Mouse (Mus musculus): ENCODE measurements around the gene Ccr1l1. TPM values are rescaled to one million over a fixed set of nuclear protein-coding genes. Genes with fewer than 3 reads are reported as not detected.

The Ccr1l1 gene
- polyA plus RNA-seq, 1 experiment = not detected

- no peak for TF ChIP-seq CTCF (IDR thresholded peaks at IDR 0.05; ENCODE audit: borderline replicate concordance, insufficient read depth, low read length)
- TF ChIP-seq POLR2A (IDR thresholded peaks at IDR 0.05; ENCODE audit: low read depth, low read length) = no peak
- Histone ChIP-seq H3K4me3 (ENCODE audit: insufficient read depth, low read length) (no peak overlapping the region), H3K27ac (ENCODE audit: insufficient read depth, low read length) (no peak overlapping the region), H3K4me1 (ENCODE audit: control insufficient read depth, insufficient read depth, low read length) (no peaks in the 10 kb centered on the region)
These were observed 37.6 kb downstream of the Ccr1l1 start for GRCm38 (mm10) chr9:123940628-123941027.

- TF ChIP-seq CTCF (IDR thresholded peaks at IDR 0.05; ENCODE audit: borderline replicate concordance, insufficient read depth, low read length) (no peak), POLR2A (IDR thresholded peaks at IDR 0.05; ENCODE audit: low read depth, low read length) (no peak)
- H3K4me3 ChIP-seq (ENCODE audit: insufficient read depth, low read length) = no peak overlapping the region
- H3K4me1 ChIP-seq (ENCODE audit: control insufficient read depth, insufficient read depth, low read length) = no peaks in the 10 kb centered on the region
- H3K27ac ChIP-seq (ENCODE audit: insufficient read depth, low read length) = no peak overlapping the region
These were observed 38.0 kb downstream of the Ccr1l1 start for GRCm38 (mm10) chr9:123940168-123940567.

DNA sequence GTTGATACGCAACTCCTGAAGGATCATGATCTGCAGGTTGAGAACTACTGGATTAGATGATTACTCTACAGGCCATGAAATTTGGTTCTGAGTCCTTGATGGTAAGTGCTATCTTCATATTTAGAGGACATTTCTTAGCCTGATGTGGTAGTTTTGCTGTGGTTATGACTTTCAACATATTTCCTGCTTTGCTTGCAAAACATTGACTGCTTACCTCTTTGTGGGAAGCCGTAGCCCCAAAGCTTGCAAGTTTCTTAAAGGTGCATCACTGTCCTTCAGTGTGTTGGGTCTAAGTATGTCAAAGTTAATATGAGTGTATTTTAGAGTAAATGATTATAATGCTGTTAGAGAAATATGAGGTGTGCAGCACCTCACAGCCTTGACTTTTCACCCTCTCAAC, 40.2 kb downstream of the Ccr1l1 start:
- TF ChIP-seq POLR2A (IDR thresholded peaks at IDR 0.05; ENCODE audit: low read depth, low read length) (no peak), CTCF (IDR thresholded peaks at IDR 0.05; ENCODE audit: borderline replicate concordance, insufficient read depth, low read length) (no peak)
- Histone ChIP-seq H3K27ac (ENCODE audit: insufficient read depth, low read length) (no peak overlapping the region), H3K4me1 (ENCODE audit: control insufficient read depth, insufficient read depth, low read length) (no peaks in the 10 kb centered on the region), H3K4me3 (ENCODE audit: insufficient read depth, low read length) (no peak overlapping the region)

- Histone ChIP-seq H3K4me1 (ENCODE audit: control insufficient read depth, insufficient read depth, low read length) (no peaks in the 10 kb centered on the region), H3K27ac (ENCODE audit: insufficient read depth, low read length) (no peak overlapping the region), H3K4me3 (ENCODE audit: insufficient read depth, low read length) (no peak overlapping the region)
- TF ChIP-seq POLR2A (IDR thresholded peaks at IDR 0.05; ENCODE audit: low read depth, low read length) (no peak), CTCF (IDR thresholded peaks at IDR 0.05; ENCODE audit: borderline replicate concordance, insufficient read depth, low read length) (no peak)
These were observed 41.5 kb downstream of the Ccr1l1 start for GRCm38 (mm10) chr9:123936604-123937280.

GRCm38 (mm10) chr9:123935776-123936175, 42.4 kb downstream of the Ccr1l1 start:
- no peak overlapping the region for H3K27ac ChIP-seq (ENCODE audit: insufficient read depth, low read length)
- TF ChIP-seq POLR2A (IDR thresholded peaks at IDR 0.05; ENCODE audit: low read depth, low read length) (no peak), CTCF (IDR thresholded peaks at IDR 0.05; ENCODE audit: borderline replicate concordance, insufficient read depth, low read length) (no peak)
- H3K4me1 ChIP-seq (ENCODE audit: control insufficient read depth, insufficient read depth, low read length) = no peaks in the 10 kb centered on the region
- no peak overlapping the region for H3K4me3 ChIP-seq (ENCODE audit: insufficient read depth, low read length)

- Histone ChIP-seq H3K4me3 (ENCODE audit: insufficient read depth, low read length) (no peak overlapping the region), H3K4me1 (ENCODE audit: control insufficient read depth, insufficient read depth, low read length) (no peaks in the 10 kb centered on the region), H3K27ac (ENCODE audit: insufficient read depth, low read length) (no peak overlapping the region)
- TF ChIP-seq POLR2A (IDR thresholded peaks at IDR 0.05; ENCODE audit: low read depth, low read length) (no peak), CTCF (IDR thresholded peaks at IDR 0.05; ENCODE audit: borderline replicate concordance, insufficient read depth, low read length) (no peak)
These were observed 42.9 kb downstream of the Ccr1l1 start for GRCm38 (mm10) chr9:123935346-123935745.

DNA sequence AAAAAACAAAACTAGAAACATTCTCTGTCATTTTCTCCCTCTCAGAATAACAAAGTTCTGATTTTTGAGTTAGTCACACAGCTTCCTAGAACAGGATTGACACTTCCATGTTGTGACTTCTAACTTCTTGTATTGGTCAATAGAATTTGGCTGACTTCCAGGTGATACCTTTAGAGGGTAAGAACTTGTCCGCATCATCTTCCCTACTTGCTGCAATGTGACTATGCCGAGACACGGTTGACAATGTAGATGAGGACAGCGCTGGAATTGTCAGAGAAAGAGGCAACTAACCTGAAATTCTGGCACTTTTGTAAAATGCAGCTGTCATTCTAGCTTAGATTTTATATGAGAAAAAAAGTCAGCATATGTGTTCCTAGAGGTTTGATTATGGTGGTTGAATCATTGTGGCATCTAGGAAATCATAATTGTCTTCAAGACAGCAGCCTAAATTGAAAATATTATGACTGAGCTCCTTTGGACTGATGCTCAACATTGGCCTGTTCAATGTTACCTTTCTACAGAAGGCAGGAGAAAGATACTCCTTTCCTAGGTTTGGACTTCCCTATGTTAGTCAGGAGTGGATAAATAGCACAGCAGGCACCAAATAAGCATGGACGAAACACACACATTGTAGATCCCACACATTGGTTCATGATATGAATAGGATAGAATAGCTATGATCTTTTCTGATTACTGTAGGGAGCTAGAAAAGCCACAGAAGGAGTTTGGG, 44.3 kb downstream of the Ccr1l1 start:
- TF ChIP-seq CTCF (IDR thresholded peaks at IDR 0.05; ENCODE audit: borderline replicate concordance, insufficient read depth, low read length) = no peak
- no peak for TF ChIP-seq POLR2A (IDR thresholded peaks at IDR 0.05; ENCODE audit: low read depth, low read length)

GRCm38 (mm10) chr9:123932911-123933675, 45.1 kb downstream of the Ccr1l1 start:
- Histone ChIP-seq H3K4me1 (ENCODE audit: control insufficient read depth, insufficient read depth, low read length) (no peaks in the 10 kb centered on the region; the same call in 1 of the 2 replicates), H3K27ac (ENCODE audit: insufficient read depth, low read length) (no peak overlapping the region)
- TF ChIP-seq CTCF (IDR thresholded peaks at IDR 0.05; ENCODE audit: borderline replicate concordance, insufficient read depth, low read length) (no peak), POLR2A (IDR thresholded peaks at IDR 0.05; ENCODE audit: low read depth, low read length) (no peak)

More for the DNA sequence above, 44.3 kb downstream of the Ccr1l1 start:
- H3K4me1 ChIP-seq (ENCODE audit: control insufficient read depth, insufficient read depth, low read length) = no peaks in the 10 kb centered on the region
- no peak overlapping the region for H3K4me3 ChIP-seq (ENCODE audit: insufficient read depth, low read length)
- no peak overlapping the region for H3K27ac ChIP-seq (ENCODE audit: insufficient read depth, low read length)

DNA sequence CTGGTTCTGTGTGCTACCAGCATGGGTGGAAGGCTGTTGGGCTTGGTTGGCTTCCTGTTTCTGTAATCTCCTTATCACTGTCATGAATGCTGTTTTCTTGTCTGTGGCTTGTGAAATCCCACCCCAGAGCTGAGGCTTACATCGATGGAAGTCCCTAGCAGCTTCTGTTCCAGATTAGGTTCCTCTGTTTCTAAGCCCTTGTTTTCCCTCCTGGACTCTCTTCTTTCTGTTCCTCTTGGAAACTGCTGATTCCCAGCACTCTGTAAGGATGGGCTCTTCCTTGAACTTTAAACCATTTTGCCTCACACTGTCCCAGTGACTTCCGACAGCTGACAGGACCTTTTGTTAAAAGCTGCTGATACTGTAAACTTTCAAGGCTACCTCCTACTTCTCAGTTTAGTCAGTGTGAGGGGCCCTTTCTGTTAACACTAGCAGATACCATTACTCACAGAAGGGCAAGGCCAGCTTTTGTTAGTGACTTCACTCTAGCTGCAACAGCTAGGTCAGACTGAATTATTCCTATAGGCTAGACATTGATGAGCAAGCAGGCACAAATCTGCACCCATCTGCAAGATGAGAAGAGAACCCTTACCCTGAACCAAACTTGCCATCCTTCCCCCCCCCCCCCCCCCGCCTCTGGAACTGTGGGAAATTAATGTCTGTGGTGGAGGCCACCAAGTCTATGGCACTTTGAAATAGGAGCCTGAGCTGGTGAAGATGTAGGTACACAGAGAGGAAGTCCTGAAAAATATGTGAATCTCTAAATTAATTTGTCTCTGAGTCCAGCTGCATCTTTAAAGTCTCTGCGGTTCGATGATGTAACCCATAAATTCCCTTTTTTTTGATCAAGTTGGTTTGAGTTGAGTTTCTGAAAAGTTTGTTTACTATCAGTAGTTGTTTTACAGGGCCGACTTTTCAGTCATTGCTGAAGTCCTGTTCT, 46.2 kb downstream of the Ccr1l1 start:
- H3K4me1 ChIP-seq (ENCODE audit: control insufficient read depth, insufficient read depth, low read length) = no peaks in the 10 kb centered on the region; the same call in 1 of the 2 replicates
- no peak overlapping the region for H3K4me3 ChIP-seq (ENCODE audit: insufficient read depth, low read length)
- H3K27ac ChIP-seq (ENCODE audit: insufficient read depth, low read length) = no peak overlapping the region
- no peak for TF ChIP-seq CTCF (IDR thresholded peaks at IDR 0.05; ENCODE audit: borderline replicate concordance, insufficient read depth, low read length)
- TF ChIP-seq POLR2A (IDR thresholded peaks at IDR 0.05; ENCODE audit: low read depth, low read length) = no peak

More at GRCm38 (mm10) chr9:123932911-123933675, 45.1 kb downstream of the Ccr1l1 start:
- H3K4me3 ChIP-seq (ENCODE audit: insufficient read depth, low read length) = no peak overlapping the region
